Mouse (Mus musculus): ENCODE measurements around the gene Vmn1r72. TPM values are rescaled to one million over a fixed set of nuclear protein-coding genes. Genes with fewer than 3 reads are reported as not detected.

Gene Vmn1r72
- not detected for polyA plus RNA-seq (2014; fragmentation: Illumina TruSeq; extraction: RNeasy Lipid Tissue Mini Kit (QIAGEN cat#74804); ENCODE audit: low read depth, low replicate concordance)

GRCm38 (mm10) chr7:11680047-11680446 lies at the start of gene Vmn1r72:
TSS of gene Vmn1r72 (minus strand) at chr7:11680147.

Other genes with a start within 250 kb of the Vmn1r72 start
- gene Zscan4-ps2, start 165.8 kb downstream of the Vmn1r72 start, polyA plus RNA-seq (2014; fragmentation: Illumina TruSeq; extraction: RNeasy Lipid Tissue Mini Kit (QIAGEN cat#74804); ENCODE audit: low read depth, low replicate concordance) = not detected
- gene Zscan4-ps3, start 70.8 kb downstream of the Vmn1r72 start, polyA plus RNA-seq (2014; fragmentation: Illumina TruSeq; extraction: RNeasy Lipid Tissue Mini Kit (QIAGEN cat#74804); ENCODE audit: low read depth, low replicate concordance) = not detected
- not detected for gene Vmn1r73, start 50.1 kb upstream of the Vmn1r72 start, polyA plus RNA-seq (2014; fragmentation: Illumina TruSeq; extraction: RNeasy Lipid Tissue Mini Kit (QIAGEN cat#74804); ENCODE audit: low read depth, low replicate concordance)
- not detected for gene Vmn1r74, start 153.8 kb upstream of the Vmn1r72 start, polyA plus RNA-seq (2014; fragmentation: Illumina TruSeq; extraction: RNeasy Lipid Tissue Mini Kit (QIAGEN cat#74804); ENCODE audit: low read depth, low replicate concordance)
- not detected for gene Vmn1r75, start 194.5 kb upstream of the Vmn1r72 start, polyA plus RNA-seq (2014; fragmentation: Illumina TruSeq; extraction: RNeasy Lipid Tissue Mini Kit (QIAGEN cat#74804); ENCODE audit: low read depth, low replicate concordance)

Measured in adrenal gland, adult 10 weeks (tissue).